Mouse (Mus musculus) layer of hippocampus, postnatal 10 days (tissue): ENCODE data around the gene Hmga2. TPM values are rescaled to one million over a fixed set of nuclear protein-coding genes. Genes with fewer than 3 reads are reported as not detected.
"Not testable (repeated sequence)": the region's sequence is repeated elsewhere in the genome, so short reads cannot be mapped to it uniquely, and the experiment has no call there.

Source experiments
- DNase-seq, 2 experiments: peaks; one replicate each; pipeline ENCODE4 v3.0.0; 2021; ENCODE audit warnings: low spot score in 2 of 2
- total RNA-seq, 2 experiments: library from RNA; stranded (reverse); gene quantifications; 2 replicates each; pipeline ENCODE4 v1.2.3; 2021

Hmga2 gene
- total RNA-seq, 2 experiments from 2014 or later, result 0.11 to 0.16 TPM

- DNase-seq, result no peak
Measured at GRCm38 (mm10) chr10:120395550-120395949, 80.7 kb downstream of the Hmga2 start.

- DNase-seq, result no peak
Measured at GRCm38 (mm10) chr10:120394740-120395139, 81.5 kb downstream of the Hmga2 start.

GRCm38 (mm10) chr10:120391971-120392716, 84.1 kb downstream of the Hmga2 start:
- no peak for DNase-seq

- DNase-seq, result no peak
Measured at GRCm38 (mm10) chr10:120390912-120391835, 85.1 kb downstream of the Hmga2 start.

- no peak for DNase-seq
Measured at GRCm38 (mm10) chr10:120389707-120390106, 86.6 kb downstream of the Hmga2 start.

- no peak for DNase-seq
Measured at GRCm38 (mm10) chr10:120388966-120389365, 87.3 kb downstream of the Hmga2 start.

GRCm38 (mm10) chr10:120388400-120388871, 87.8 kb downstream of the Hmga2 start:
- DNase-seq, result no peak

GRCm38 (mm10) chr10:120387105-120387504, 89.2 kb downstream of the Hmga2 start:
- no peak for DNase-seq

GRCm38 (mm10) chr10:120384797-120385600, 91.3 kb downstream of the Hmga2 start:
- DNase-seq, result no peak

- no peak for DNase-seq
Measured at GRCm38 (mm10) chr10:120384040-120384439, 92.2 kb downstream of the Hmga2 start.

- no peak for DNase-seq
Measured at GRCm38 (mm10) chr10:120377795-120378194, 98.5 kb downstream of the Hmga2 start.

GRCm38 (mm10) chr10:120377327-120377752, 98.9 kb downstream of the Hmga2 start:
- DNase-seq, result peak; percentile 85 to 92

GRCm38 (mm10) chr10:120375438-120375837, 100.8 kb downstream of the Hmga2 start:
- DNase-seq, result no peak

GRCm38 (mm10) chr10:120371215-120371614, 105.1 kb downstream of the Hmga2 start:
- no peak for DNase-seq

- DNase-seq, result no peak
Measured at GRCm38 (mm10) chr10:120369187-120369805, 107.0 kb downstream of the Hmga2 start.

GRCm38 (mm10) chr10:120366173-120366592, 110.1 kb downstream of the Hmga2 start:
- DNase-seq, result not testable (repeated sequence)

- DNase-seq, result no peak
Measured at GRCm38 (mm10) chr10:120365380-120366172, 110.7 kb downstream of the Hmga2 start.

- no peak for DNase-seq
Measured at GRCm38 (mm10) chr10:120363983-120364582, 112.2 kb downstream of the Hmga2 start.

GRCm38 (mm10) chr10:120363298-120363982, 112.8 kb downstream of the Hmga2 start:
- DNase-seq, result not testable (repeated sequence)
